Mouse (Mus musculus) liver, embryonic 16.5 days (tissue): ENCODE measurements around the gene Olfr545. TPM values are rescaled to one million over a fixed set of nuclear protein-coding genes. Genes with fewer than 3 reads are reported as not detected.

Experiments
- ATAC-seq: fragments of 200-750 bp; cut with Nextera tagmentation; 2 replicates; pipeline ENCODE4 v1.8.0; 2017; ENCODE audit warnings: low read depth, mild to moderate bottlenecking, moderate number of reproducible peaks, moderate library complexity
- H3K27ac ChIP-seq: fragments of 300-500 bp; sonication (generic); 2 replicates; pipeline ENCODE4 v1.5.1; 2014; ENCODE audit warnings: mild to moderate bottlenecking, low read length
- H3K27me3 ChIP-seq: fragments of 300-500 bp; sonication (generic); 2 replicates; pipeline ENCODE4 v1.6.1; 2014; ENCODE audit warnings: low read depth, low read length, mixed read lengths; ENCODE audit not compliant: control insufficient read depth, insufficient read depth
- H3K36me3 ChIP-seq: fragments of 300-500 bp; sonication (generic); 2 replicates; pipeline ENCODE4 v1.6.1; 2014; ENCODE audit warnings: mild to moderate bottlenecking; ENCODE audit not compliant: control insufficient read depth, insufficient read depth
- H3K4me1 ChIP-seq: fragments of 300-500 bp; sonication (generic); 2 replicates; pipeline ENCODE4 v1.6.1; 2014; ENCODE audit warnings: low read depth, low read length, mixed read lengths; ENCODE audit not compliant: control insufficient read depth
- H3K4me2 ChIP-seq: fragments of 300-500 bp; sonication (generic); 2 replicates; pipeline ENCODE4 v1.6.1; 2014; ENCODE audit warnings: low read depth, low read length, mixed read lengths
- H3K4me3 ChIP-seq: fragments of 300-500 bp; sonication (generic); 2 replicates; pipeline ENCODE4 v1.5.1; 2014; ENCODE audit warnings: low read depth, mild to moderate bottlenecking, low read length
- H3K9ac ChIP-seq: fragments of 300-500 bp; sonication (generic); 2 replicates; pipeline ENCODE4 v1.6.1; 2014; ENCODE audit warnings: low read depth, low read length
- H3K9me3 ChIP-seq: fragments of 300-500 bp; sonication (generic); replicated peaks from 2 replicates; pipeline ENCODE4 v1.6.1; 2016; ENCODE audit warnings: low read length; ENCODE audit not compliant: control insufficient read depth
- WGBS: fragments of 180-500 bp; shearing (Covaris S2); extraction: QIAGEN DNeasy Blood & Tissue Kit; methylation state at CpG from one replicate; pipeline ENCODE4 v1.1.7; 2014; ENCODE audit not compliant: insufficient replicate concordance; 5-methylcytosine and 5-hydroxymethylcytosine counted together
- polyA plus RNA-seq: library from polyadenylated mRNA; unstranded; fragments of >200 nt; fragmentation: Nextera tagmentation; extraction: Ambion mirVana; gene quantifications from 2 replicates; pipeline ENCODE4 v1.2.1, GENCODE M21; 2015

Olfr545 gene
- polyA plus RNA-seq, 1 experiment from 2014 or later: not detected

DNA sequence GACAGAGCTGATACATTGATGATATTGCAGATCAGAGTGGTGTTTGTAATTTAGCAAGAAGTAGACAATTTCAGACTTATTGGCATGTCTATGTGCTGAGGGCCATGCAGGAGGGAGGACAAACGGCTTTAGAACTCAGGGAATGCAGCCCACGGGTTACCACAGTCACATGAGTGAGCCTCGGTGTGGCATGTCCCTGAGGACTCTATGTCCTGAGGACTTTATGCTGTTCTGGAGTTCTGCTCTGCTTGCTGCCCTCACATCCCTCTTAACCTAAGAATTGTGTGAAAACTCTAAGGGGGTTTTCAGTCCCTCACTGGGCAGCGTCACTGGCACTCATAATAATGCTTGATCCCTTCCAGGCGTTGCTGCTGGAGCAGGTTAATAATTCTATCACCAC is 26.7 kb downstream of the Olfr545 start:
- Histone ChIP-seq H3K9ac (no peak overlapping the region), H3K4me1 (no peaks in the 10 kb centered on the region), H3K27me3 (no peaks in the 10 kb centered on the region), H3K4me2 (no peak overlapping the region), H3K9me3 (no peaks in the 10 kb centered on the region), H3K36me3 (peaks cover 22% of the 10 kb centered on the region), H3K4me3 (no peak overlapping the region), H3K27ac (no peak overlapping the region)
- WGBS: 68% methylated on average over 5 of the region's 5 CpGs
- ATAC-seq: no peak

DNA sequence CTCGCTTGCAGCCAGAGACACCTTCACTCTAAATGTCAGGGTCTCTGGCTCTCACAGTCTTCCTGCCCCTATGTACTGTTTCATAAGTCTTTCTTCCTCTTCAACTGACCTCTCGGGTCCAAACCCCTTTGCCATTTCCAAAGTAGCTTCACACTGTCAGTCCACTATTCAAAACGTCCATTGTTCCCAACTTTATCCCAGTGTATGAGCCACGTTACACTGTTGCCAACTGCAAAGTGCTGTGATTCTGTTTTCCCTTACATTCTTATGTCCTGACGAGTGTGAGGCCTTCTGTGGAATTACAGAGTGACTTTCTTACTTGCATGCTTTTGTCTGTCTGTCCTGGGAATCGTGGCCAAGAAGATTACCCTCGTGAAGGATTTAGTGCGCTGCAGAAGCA is 31.8 kb downstream of the Olfr545 start:
- 86% methylated on average over 8 of the region's 8 CpGs for WGBS
- Histone ChIP-seq H3K36me3 (peaks cover 73% of the 10 kb centered on the region), H3K4me2 (no peak overlapping the region), H3K27me3 (no peaks in the 10 kb centered on the region), H3K4me3 (no peak overlapping the region), H3K9me3 (no peaks in the 10 kb centered on the region), H3K9ac (no peak overlapping the region), H3K4me1 (no peaks in the 10 kb centered on the region), H3K27ac (no peak overlapping the region)
- ATAC-seq: no peak

DNA sequence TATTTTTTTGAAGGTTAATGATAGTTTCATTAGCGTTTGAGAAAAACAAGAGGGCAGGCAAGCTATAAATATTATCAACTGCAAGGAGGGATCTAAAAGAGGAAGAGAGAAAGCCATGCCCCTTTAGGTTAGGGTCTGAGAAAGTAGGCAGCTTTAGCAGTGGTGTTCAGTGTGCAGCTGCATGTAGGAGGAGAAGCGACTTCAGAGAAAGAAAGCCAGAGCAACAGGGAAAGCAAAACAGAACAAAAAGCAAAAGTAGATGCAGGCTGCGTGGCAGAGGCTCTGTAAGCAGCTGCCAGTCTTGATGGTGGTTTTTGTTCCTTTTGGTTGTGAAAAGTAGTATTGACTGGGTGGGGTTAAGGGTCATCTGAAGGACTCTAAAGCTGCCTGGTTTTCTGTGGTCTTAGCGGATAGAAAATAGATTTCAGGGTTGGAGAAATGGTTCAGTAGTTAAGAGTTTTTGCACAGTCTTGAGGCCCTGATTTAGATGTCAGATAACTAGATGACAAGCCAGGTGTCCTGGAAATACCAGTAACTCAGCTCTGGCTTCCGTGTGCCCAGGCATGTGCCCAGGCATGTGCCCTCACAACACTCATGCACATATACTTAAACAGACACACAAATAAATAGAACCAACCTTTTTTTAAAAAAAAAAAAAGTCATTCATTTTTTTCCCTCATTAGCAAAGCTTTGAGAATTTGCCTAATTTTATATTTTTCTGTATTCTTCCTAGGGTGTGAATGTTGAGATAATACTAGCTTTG is 40.6 kb downstream of the Olfr545 start:
- Histone ChIP-seq H3K4me3 (no peak overlapping the region), H3K9ac (no peak overlapping the region), H3K27ac (no peak overlapping the region), H3K4me1 (no peaks in the 10 kb centered on the region), H3K9me3 (no peaks in the 10 kb centered on the region), H3K36me3 (peaks cover 89% of the 10 kb centered on the region), H3K4me2 (no peak overlapping the region), H3K27me3 (no peaks in the 10 kb centered on the region)
- ATAC-seq: no peak
- 80% methylated on average over 5 of the region's 5 CpGs for WGBS

DNA sequence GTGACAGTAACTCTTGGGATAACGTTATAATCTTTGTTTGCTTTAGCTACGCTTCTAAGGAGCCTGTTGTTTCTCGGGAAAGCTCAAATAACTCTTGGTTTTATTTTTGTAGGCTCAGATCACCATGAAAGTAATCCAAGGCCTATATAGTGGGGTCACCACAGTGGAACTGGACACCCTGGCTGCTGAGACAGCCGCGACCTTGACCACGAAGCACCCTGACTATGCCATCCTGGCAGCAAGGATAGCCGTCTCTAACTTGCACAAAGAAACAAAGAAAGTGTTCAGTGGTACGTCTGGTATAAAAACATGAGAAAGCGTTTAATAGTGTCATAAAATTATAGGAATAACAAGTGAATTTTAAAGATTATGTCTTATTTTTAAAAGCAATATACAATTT is 52.9 kb downstream of the Olfr545 start:
- Histone ChIP-seq H3K27ac (no peak overlapping the region), H3K9me3 (no peaks in the 10 kb centered on the region), H3K4me3 (no peak overlapping the region), H3K4me2 (no peak overlapping the region), H3K36me3 (peaks cover 55% of the 10 kb centered on the region), H3K27me3 (no peaks in the 10 kb centered on the region), H3K9ac (no peak overlapping the region), H3K4me1 (peaks cover 11% of the 10 kb centered on the region)
- 92% methylated on average over 9 of the region's 9 CpGs for WGBS
- no peak for ATAC-seq

DNA sequence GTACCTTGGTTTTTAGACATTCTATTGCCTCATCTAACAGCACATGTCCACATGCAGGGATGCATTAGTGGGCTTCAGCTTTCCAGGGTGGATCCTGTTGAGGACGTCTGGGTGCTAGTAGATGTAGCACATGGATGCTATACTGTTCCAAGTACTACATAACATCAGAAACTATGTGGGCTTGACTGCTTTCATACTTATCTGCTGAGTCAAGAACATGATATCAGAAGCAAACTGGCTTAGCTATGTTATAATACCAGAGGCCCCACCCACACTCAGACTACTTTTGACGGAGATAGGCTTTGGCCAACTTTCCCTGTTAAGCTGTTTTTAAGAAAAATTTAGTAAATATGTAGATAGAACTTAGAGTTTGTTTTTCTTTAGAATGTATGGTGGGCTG is 55.1 kb downstream of the Olfr545 start:
- Histone ChIP-seq H3K36me3 (peaks cover 36% of the 10 kb centered on the region), H3K4me1 (peaks cover 15% of the 10 kb centered on the region), H3K4me3 (peak overlapping the region; percentile 63), H3K9ac (peak overlapping the region; percentile 69), H3K9me3 (no peaks in the 10 kb centered on the region), H3K4me2 (peak overlapping the region; percentile 73), H3K27me3 (no peaks in the 10 kb centered on the region), H3K27ac (peak overlapping the region; percentile 91)
- WGBS: 24% methylated on average over 2 of the region's 2 CpGs
- peak; percentile 63 for ATAC-seq

DNA sequence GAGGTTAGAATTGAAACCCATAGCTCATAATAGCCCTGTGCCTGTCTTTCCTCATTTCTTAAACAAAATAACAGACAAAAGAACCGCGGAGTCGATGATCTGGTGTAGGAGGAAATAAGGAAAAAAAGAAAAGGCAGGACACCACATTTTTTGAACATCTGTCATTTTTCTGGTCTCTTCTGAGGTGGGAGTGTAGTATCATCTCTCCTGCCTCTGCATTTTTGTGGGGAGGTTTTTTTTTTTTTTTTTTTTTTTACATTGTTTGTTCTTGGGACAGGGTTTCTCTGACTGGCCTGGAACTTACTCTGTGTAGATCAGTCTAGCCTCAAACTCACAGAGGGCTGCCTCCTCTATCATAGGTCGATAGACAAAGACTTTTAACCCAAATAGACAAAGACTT is 56.9 kb downstream of the Olfr545 start:
- Histone ChIP-seq H3K4me2 (peak overlapping the region; percentile 73), H3K27ac (peak overlapping the region; percentile 96), H3K4me1 (peaks cover 15% of the 10 kb centered on the region), H3K27me3 (no peaks in the 10 kb centered on the region), H3K4me3 (peak overlapping the region; percentile 91), H3K36me3 (peaks cover 20% of the 10 kb centered on the region), H3K9ac (peak overlapping the region; percentile 96), H3K9me3 (no peaks in the 10 kb centered on the region)
- 0% methylated on average over 4 of the region's 4 CpGs for WGBS
- ATAC-seq: no peak

DNA sequence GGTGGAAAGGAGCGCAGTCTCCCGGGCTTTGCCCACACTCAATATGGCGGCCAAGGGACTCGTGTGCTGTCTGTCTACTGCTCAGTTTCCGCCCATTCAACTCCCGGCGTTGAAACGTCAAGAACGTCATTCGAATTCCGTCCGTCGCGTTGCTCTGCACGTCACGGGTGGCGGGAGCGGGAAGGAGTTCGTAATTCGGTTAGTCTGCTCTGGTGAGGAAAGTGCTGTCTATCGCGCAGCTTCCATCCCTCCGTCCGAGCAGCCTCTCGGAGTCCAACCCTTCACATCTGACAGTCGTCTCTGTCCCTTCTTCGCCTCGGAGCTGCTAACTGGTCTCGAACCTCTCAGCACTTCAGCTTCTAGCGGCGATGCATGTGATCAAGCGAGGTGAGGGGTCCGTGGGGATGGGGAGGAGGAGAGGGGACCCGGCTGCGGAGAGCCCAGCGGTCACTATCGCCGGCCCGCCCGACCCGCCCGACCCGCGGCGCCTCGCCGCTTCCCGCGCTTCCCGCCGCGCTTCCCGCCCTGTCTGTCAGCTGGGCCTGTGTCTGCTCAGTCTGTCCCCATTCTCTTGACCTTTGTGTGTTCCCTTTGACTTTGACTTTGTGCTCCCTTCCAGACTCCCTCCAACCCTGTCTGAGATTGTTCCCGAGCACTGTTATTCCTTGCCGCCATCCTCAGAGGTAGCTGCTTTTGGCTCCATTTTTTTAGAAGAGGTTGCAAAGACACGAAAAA is 57.5 kb downstream of the Olfr545 start, which contains the start of gene Rrm1:
TSS of gene Rrm1 (plus strand) at position 39 of the 735 bp plus-strand sequence.
- Histone ChIP-seq H3K27me3 (no peaks in the 10 kb centered on the region), H3K27ac (peak within 1 kb of the TSS; percentile 96), H3K4me2 (peak within 1 kb of the TSS; percentile 73), H3K9ac (peak within 1 kb of the TSS; percentile 96), H3K4me3 (peak within 1 kb of the TSS; percentile 91), H3K9me3 (no peaks in the 10 kb centered on the region), H3K4me1 (peaks cover 15% of the 10 kb centered on the region), H3K36me3 (peaks cover 15% of the 10 kb centered on the region)
- WGBS: under 1% methylated on average over 56 of the region's 56 CpGs
- peak; percentile 93 for ATAC-seq
